Mouse (Mus musculus): ENCODE measurements around the gene D1Ertd622e. TPM values are rescaled to one million over a fixed set of nuclear protein-coding genes. Genes with fewer than 3 reads are reported as not detected.

The D1Ertd622e gene
- 64.9 and 65.6 TPM in 2 replicates for polyA plus RNA-seq (2015; fragmentation: Nextera tagmentation; extraction: Ambion mirVana)

- Histone ChIP-seq H3K4me2 (ENCODE audit: low read length) (peak within 1 kb of the TSS; percentile 71), H3K9ac (replicated peaks; ENCODE audit: low read depth, low read length) (peak within 1 kb of the TSS; percentile 87), H3K36me3 (ENCODE audit: control insufficient read depth, insufficient read depth) (no peaks in the 10 kb centered on the region), H3K27me3 (replicated peaks; ENCODE audit: control insufficient read depth, insufficient read depth, low read length) (no peaks in the 10 kb centered on the region), H3K4me1 (replicated peaks; ENCODE audit: control insufficient read depth, insufficient read depth, low read length) (peaks cover 30% of the 10 kb centered on the region), H3K27ac (ENCODE audit: low read length) (peak within 1 kb of the TSS; percentile 99), H3K4me3 (replicated peaks; ENCODE audit: low read length) (peak within 1 kb of the TSS; percentile 98), H3K9me3 (ENCODE audit: control insufficient read depth, low read length) (no peaks in the 10 kb centered on the region)
- ATAC-seq = peak; percentile 94
- WGBS = 0% methylated on average over 63 of the region's 106 CpGs
Observed at GRCm38 (mm10) chr1:97661406-97662241, at the start of gene D1Ertd622e. TSS of gene D1Ertd622e (minus strand) at chr1:97662074.

- no peak overlapping the region for H3K27ac ChIP-seq (ENCODE audit: low read length)
- 0 out of 2 replicates have a peak, but pooled peaks cover 6% of the 10 kb centered on the region for H3K4me1 ChIP-seq (replicated peaks; ENCODE audit: control insufficient read depth, insufficient read depth, low read length)
- no peak for ATAC-seq
- H3K4me3 ChIP-seq (replicated peaks; ENCODE audit: low read length) = no peak overlapping the region
- H3K36me3 ChIP-seq (ENCODE audit: control insufficient read depth, insufficient read depth) = peaks cover 19% of the 10 kb centered on the region
- WGBS = 81% methylated on average over 3 of the region's 3 CpGs
- no peaks in the 10 kb centered on the region for H3K27me3 ChIP-seq (replicated peaks; ENCODE audit: control insufficient read depth, insufficient read depth, low read length)
- H3K9ac ChIP-seq (replicated peaks; ENCODE audit: low read depth, low read length) = no peak overlapping the region
- H3K4me2 ChIP-seq (ENCODE audit: low read length) = no peak overlapping the region
- H3K9me3 ChIP-seq (ENCODE audit: control insufficient read depth, low read length) = no peaks in the 10 kb centered on the region
Observed at GRCm38 (mm10) chr1:97710520-97710919, 48.6 kb upstream of the D1Ertd622e start.

- Histone ChIP-seq H3K9ac (replicated peaks; ENCODE audit: low read depth, low read length) (no peak overlapping the region), H3K36me3 (ENCODE audit: control insufficient read depth, insufficient read depth) (peaks cover 12% of the 10 kb centered on the region; the same call in 1 of the 2 replicates), H3K9me3 (ENCODE audit: control insufficient read depth, low read length) (no peaks in the 10 kb centered on the region), H3K4me1 (replicated peaks; ENCODE audit: control insufficient read depth, insufficient read depth, low read length) (no peaks in the 10 kb centered on the region), H3K27ac (ENCODE audit: low read length) (no peak overlapping the region), H3K4me3 (replicated peaks; ENCODE audit: low read length) (no peak overlapping the region), H3K4me2 (ENCODE audit: low read length) (no peak overlapping the region), H3K27me3 (replicated peaks; ENCODE audit: control insufficient read depth, insufficient read depth, low read length) (no peaks in the 10 kb centered on the region)
- no peak for ATAC-seq
Observed at GRCm38 (mm10) chr1:97705389-97705788, 43.5 kb upstream of the D1Ertd622e start.

GRCm38 (mm10) chr1:97704646-97705045, 42.8 kb upstream of the D1Ertd622e start:
- 91% methylated on average over 1 of the region's 1 CpGs for WGBS
- Histone ChIP-seq H3K9me3 (ENCODE audit: control insufficient read depth, low read length) (no peaks in the 10 kb centered on the region), H3K4me3 (replicated peaks; ENCODE audit: low read length) (no peak overlapping the region), H3K36me3 (ENCODE audit: control insufficient read depth, insufficient read depth) (peaks cover 12% of the 10 kb centered on the region; the same call in 1 of the 2 replicates), H3K9ac (replicated peaks; ENCODE audit: low read depth, low read length) (no peak overlapping the region), H3K4me2 (ENCODE audit: low read length) (no peak overlapping the region), H3K27ac (ENCODE audit: low read length) (no peak overlapping the region), H3K27me3 (replicated peaks; ENCODE audit: control insufficient read depth, insufficient read depth, low read length) (no peaks in the 10 kb centered on the region), H3K4me1 (replicated peaks; ENCODE audit: control insufficient read depth, insufficient read depth, low read length) (no peaks in the 10 kb centered on the region)
- ATAC-seq = no peak

- 16% methylated on average over 11 of the region's 11 CpGs for WGBS
- H3K4me2 ChIP-seq (ENCODE audit: low read length) = no peak overlapping the region
Observed at GRCm38 (mm10) chr1:97698956-97699570, 37.2 kb upstream of the D1Ertd622e start.

GRCm38 (mm10) chr1:97697273-97697672, 35.4 kb upstream of the D1Ertd622e start:
- Histone ChIP-seq H3K27me3 (replicated peaks; ENCODE audit: control insufficient read depth, insufficient read depth, low read length) (no peaks in the 10 kb centered on the region), H3K9ac (replicated peaks; ENCODE audit: low read depth, low read length) (no peak overlapping the region), H3K4me1 (replicated peaks; ENCODE audit: control insufficient read depth, insufficient read depth, low read length) (no peaks in the 10 kb centered on the region), H3K4me2 (ENCODE audit: low read length) (no peak overlapping the region), H3K9me3 (ENCODE audit: control insufficient read depth, low read length) (no peaks in the 10 kb centered on the region), H3K27ac (ENCODE audit: low read length) (no peak overlapping the region), H3K36me3 (ENCODE audit: control insufficient read depth, insufficient read depth) (no peaks in the 10 kb centered on the region), H3K4me3 (replicated peaks; ENCODE audit: low read length) (no peak overlapping the region)
- WGBS = 97% methylated on average over 1 of the region's 1 CpGs
- no peak for ATAC-seq

More at GRCm38 (mm10) chr1:97698956-97699570, 37.2 kb upstream of the D1Ertd622e start:
- H3K4me1 ChIP-seq (replicated peaks; ENCODE audit: control insufficient read depth, insufficient read depth, low read length) = no peaks in the 10 kb centered on the region
- no peak overlapping the region for H3K4me3 ChIP-seq (replicated peaks; ENCODE audit: low read length)
- H3K9me3 ChIP-seq (ENCODE audit: control insufficient read depth, low read length) = no peaks in the 10 kb centered on the region
- H3K9ac ChIP-seq (replicated peaks; ENCODE audit: low read depth, low read length) = no peak overlapping the region
- H3K27ac ChIP-seq (ENCODE audit: low read length) = no peak overlapping the region
- no peaks in the 10 kb centered on the region for H3K36me3 ChIP-seq (ENCODE audit: control insufficient read depth, insufficient read depth)
- no peaks in the 10 kb centered on the region for H3K27me3 ChIP-seq (replicated peaks; ENCODE audit: control insufficient read depth, insufficient read depth, low read length)
- ATAC-seq = peak; percentile 36; the same call in 1 of the 2 replicates

GRCm38 (mm10) chr1:97693825-97694224, 32.0 kb upstream of the D1Ertd622e start:
- ATAC-seq = no peak
- Histone ChIP-seq H3K36me3 (ENCODE audit: control insufficient read depth, insufficient read depth) (no peaks in the 10 kb centered on the region), H3K4me3 (replicated peaks; ENCODE audit: low read length) (no peak overlapping the region), H3K9me3 (ENCODE audit: control insufficient read depth, low read length) (no peaks in the 10 kb centered on the region), H3K9ac (replicated peaks; ENCODE audit: low read depth, low read length) (no peak overlapping the region), H3K4me2 (ENCODE audit: low read length) (no peak overlapping the region), H3K4me1 (replicated peaks; ENCODE audit: control insufficient read depth, insufficient read depth, low read length) (no peaks in the 10 kb centered on the region), H3K27me3 (replicated peaks; ENCODE audit: control insufficient read depth, insufficient read depth, low read length) (no peaks in the 10 kb centered on the region), H3K27ac (ENCODE audit: low read length) (no peak overlapping the region)

GRCm38 (mm10) chr1:97688756-97689155, 26.9 kb upstream of the D1Ertd622e start:
- peak; percentile 81 for ATAC-seq
- Histone ChIP-seq H3K36me3 (ENCODE audit: control insufficient read depth, insufficient read depth) (no peaks in the 10 kb centered on the region), H3K9ac (replicated peaks; ENCODE audit: low read depth, low read length) (no peak overlapping the region), H3K27me3 (replicated peaks; ENCODE audit: control insufficient read depth, insufficient read depth, low read length) (no peaks in the 10 kb centered on the region), H3K4me1 (replicated peaks; ENCODE audit: control insufficient read depth, insufficient read depth, low read length) (no peaks in the 10 kb centered on the region), H3K27ac (ENCODE audit: low read length) (no peak overlapping the region), H3K4me2 (ENCODE audit: low read length) (no peak overlapping the region), H3K4me3 (replicated peaks; ENCODE audit: low read length) (no peak overlapping the region), H3K9me3 (ENCODE audit: control insufficient read depth, low read length) (no peaks in the 10 kb centered on the region)
- WGBS = 9% methylated on average over 3 of the region's 3 CpGs

GRCm38 (mm10) chr1:97676526-97677177, 14.8 kb upstream of the D1Ertd622e start:
- no peak overlapping the region for H3K27ac ChIP-seq (ENCODE audit: low read length)
- H3K4me3 ChIP-seq (replicated peaks; ENCODE audit: low read length) = no peak overlapping the region
- no peak for ATAC-seq
- no peak overlapping the region for H3K4me2 ChIP-seq (ENCODE audit: low read length)
- WGBS = 83% methylated on average over 4 of the region's 4 CpGs
- H3K9ac ChIP-seq (replicated peaks; ENCODE audit: low read depth, low read length) = no peak overlapping the region
- no peaks in the 10 kb centered on the region for H3K9me3 ChIP-seq (ENCODE audit: control insufficient read depth, low read length)
- H3K36me3 ChIP-seq (ENCODE audit: control insufficient read depth, insufficient read depth) = no peaks in the 10 kb centered on the region
- H3K27me3 ChIP-seq (replicated peaks; ENCODE audit: control insufficient read depth, insufficient read depth, low read length) = no peaks in the 10 kb centered on the region
- no peaks in the 10 kb centered on the region for H3K4me1 ChIP-seq (replicated peaks; ENCODE audit: control insufficient read depth, insufficient read depth, low read length)
